Mouse (Mus musculus) intestine, postnatal 0 days (tissue): Measurements from ENCODE around the gene Tdrd9. TPM values are rescaled to one million over a fixed set of nuclear protein-coding genes. Genes with fewer than 3 reads are reported as not detected.

Experiments
- ATAC-seq: fragments of 200-750 bp; cut with Nextera tagmentation; 2 replicates; pipeline ENCODE4 v1.8.0; 2017; ENCODE audit warnings: mild to moderate bottlenecking, moderate TSS enrichment, moderate library complexity
- H3K27ac ChIP-seq: fragments of 300-500 bp; sonication (generic); 2 replicates; pipeline ENCODE4 v1.5.1; 2014; ENCODE audit warnings: mild to moderate bottlenecking, low read depth, low read length, moderate library complexity
- H3K27me3 ChIP-seq: fragments of 300-500 bp; sonication (generic); replicated peaks from 2 replicates; pipeline ENCODE4 v1.6.1; 2014; ENCODE audit warnings: low read length, mixed read lengths; ENCODE audit not compliant: control insufficient read depth, insufficient read depth
- H3K36me3 ChIP-seq: fragments of 300-500 bp; sonication (generic); 2 replicates; pipeline ENCODE4 v1.6.1; 2014; ENCODE audit warnings: mild to moderate bottlenecking, moderate library complexity; ENCODE audit not compliant: control insufficient read depth, insufficient read depth
- H3K4me1 ChIP-seq: fragments of 300-500 bp; sonication (generic); replicated peaks from 2 replicates; pipeline ENCODE4 v1.6.1; 2014; ENCODE audit warnings: antibody characterized with exemption, low read length, mixed read lengths; ENCODE audit not compliant: control insufficient read depth, insufficient read depth
- H3K4me2 ChIP-seq: fragments of 300-500 bp; sonication (generic); replicated peaks from 2 replicates; pipeline ENCODE4 v1.6.1; 2014; ENCODE audit warnings: low read depth, mild to moderate bottlenecking, moderate library complexity
- H3K4me3 ChIP-seq: fragments of 300-500 bp; sonication (generic); 2 replicates; pipeline ENCODE4 v1.5.1; 2014; ENCODE audit warnings: low read depth, low read length
- H3K9ac ChIP-seq: fragments of 300-500 bp; sonication (generic); 2 replicates; pipeline ENCODE4 v1.6.1; 2014; ENCODE audit warnings: mild to moderate bottlenecking, low read depth, low read length
- H3K9me3 ChIP-seq: fragments of 300-500 bp; sonication (generic); 2 replicates; pipeline ENCODE4 v1.6.1; 2016; ENCODE audit warnings: mixed run types; ENCODE audit not compliant: control insufficient read depth
- CTCF ChIP-seq: sonication (generic); IDR thresholded peaks from 2 replicates; pipeline ENCODE4 v1.5.1; 2016; ENCODE audit warnings: low read depth, mild to moderate bottlenecking, control low read depth, antibody characterized with exemption, moderate library complexity
- WGBS: fragments of 180-500 bp; shearing (Covaris S2); extraction: QIAGEN DNeasy Blood & Tissue Kit; methylation state at CpG from one replicate; pipeline ENCODE4 v1.1.7; 2014; 5-methylcytosine and 5-hydroxymethylcytosine counted together
- polyA plus RNA-seq: library from polyadenylated mRNA; unstranded; fragments of >200 nt; fragmentation: Nextera tagmentation; extraction: Ambion mirVana; gene quantifications from 2 replicates; pipeline ENCODE4 v1.2.1, GENCODE M21; 2015

Tdrd9 gene
- polyA plus RNA-seq, 1 experiment from 2014 or later: 0.04 TPM

DNA sequence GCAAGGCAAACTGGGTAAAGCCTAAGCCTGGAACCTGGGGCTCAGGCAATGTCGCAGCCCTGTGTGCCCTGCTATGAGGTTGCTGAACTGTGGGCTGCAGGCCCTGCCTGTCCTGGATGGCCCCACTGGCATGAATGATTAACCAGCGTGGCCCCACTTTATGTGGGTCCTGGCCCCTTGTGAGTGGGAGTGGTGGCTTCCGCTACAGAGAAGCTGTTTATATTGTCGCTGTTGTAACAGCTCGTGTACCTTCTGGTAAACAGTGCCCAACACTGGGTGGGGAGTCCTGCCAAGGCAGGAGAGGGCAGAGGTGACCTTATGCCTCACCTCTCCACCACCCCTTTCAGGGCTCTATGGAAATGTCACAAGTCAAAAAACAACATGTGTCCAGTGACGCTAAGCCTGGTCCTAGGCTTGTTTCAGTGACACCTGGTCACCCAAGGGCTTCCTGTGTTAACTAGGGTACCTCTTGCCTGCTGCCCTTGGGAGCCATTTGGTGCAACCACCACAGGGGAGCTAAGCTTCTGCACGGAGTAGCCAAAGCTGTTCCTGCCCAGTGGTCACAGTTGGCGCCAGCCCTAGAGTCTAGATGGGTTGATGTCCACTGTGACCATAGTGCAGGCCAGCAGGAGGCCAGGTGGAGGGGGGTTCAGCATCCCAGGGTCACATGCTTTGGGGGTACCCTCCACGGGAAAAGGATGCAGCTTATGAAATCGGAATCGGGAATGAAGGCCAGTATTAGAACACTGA, 137.5 kb downstream of the Tdrd9 start:
- H3K27ac ChIP-seq: peak overlapping the region; percentile 78
- no peaks in the 10 kb centered on the region for H3K27me3 ChIP-seq
- H3K4me1 ChIP-seq: 0 out of 2 replicates have a peak, but pooled peaks cover 3% of the 10 kb centered on the region
- 55% methylated on average over 11 of the region's 11 CpGs for WGBS
- ATAC-seq: peak; percentile 52
- H3K4me3 ChIP-seq: no peak overlapping the region
- no peak for TF ChIP-seq CTCF
- H3K36me3 ChIP-seq: no peaks in the 10 kb centered on the region
- no peak overlapping the region for H3K9ac ChIP-seq
- peak overlapping the region; percentile 66 for H3K4me2 ChIP-seq
- no peaks in the 10 kb centered on the region for H3K9me3 ChIP-seq

DNA sequence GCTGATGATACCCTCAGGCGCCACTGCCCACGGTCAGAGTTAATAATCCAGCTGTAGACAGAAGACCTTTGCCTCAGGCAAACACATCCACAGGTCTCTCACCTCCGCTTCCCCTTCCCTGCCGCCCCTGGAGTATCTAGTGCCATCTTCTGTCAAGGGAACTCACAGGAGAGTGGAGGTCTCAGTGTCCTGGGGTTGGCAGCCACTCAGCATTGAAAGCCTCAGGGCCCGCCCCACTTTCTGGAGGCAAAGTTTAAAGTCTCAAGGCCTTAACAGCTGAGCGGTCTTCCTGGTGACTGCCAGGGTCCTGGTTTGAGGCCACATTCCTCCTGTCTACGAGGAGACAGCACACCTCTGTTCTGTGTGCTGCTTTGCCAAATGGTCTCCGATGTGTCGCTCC, 138.3 kb downstream of the Tdrd9 start:
- no peak for TF ChIP-seq CTCF
- H3K27ac ChIP-seq: no peak overlapping the region; the same call in 1 of the 2 replicates
- 48% methylated on average over 9 of the region's 9 CpGs for WGBS

DNA sequence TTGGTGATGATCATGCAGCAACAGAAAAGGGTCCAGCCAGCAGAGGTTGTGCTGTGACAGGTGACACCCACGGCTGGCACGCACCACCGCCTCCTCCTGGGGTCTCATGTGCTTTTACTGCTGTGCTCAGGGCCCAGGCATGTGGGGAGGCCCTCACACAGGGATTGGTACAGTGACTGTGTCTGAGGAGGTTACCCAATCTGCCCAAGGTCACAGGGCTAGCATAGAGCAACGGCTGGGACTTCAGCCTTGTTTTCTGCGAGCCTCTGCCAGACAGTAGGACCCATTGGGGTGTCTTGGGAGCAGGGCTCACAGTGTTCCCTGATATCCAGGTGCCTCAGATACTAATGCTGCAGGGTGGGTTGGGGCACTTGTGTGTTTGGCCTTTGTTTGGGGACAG, 140.0 kb downstream of the Tdrd9 start:
- no peak for ATAC-seq
- TF ChIP-seq CTCF: no peak
- Histone ChIP-seq H3K4me1 (0 out of 2 replicates have a peak, but pooled peaks cover 3% of the 10 kb centered on the region), H3K9ac (no peak overlapping the region), H3K36me3 (0 out of 2 replicates have a peak, but pooled peaks cover 8% of the 10 kb centered on the region), H3K27me3 (no peaks in the 10 kb centered on the region), H3K9me3 (no peaks in the 10 kb centered on the region), H3K4me3 (no peak overlapping the region), H3K27ac (no peak overlapping the region), H3K4me2 (no peak overlapping the region)
- WGBS: 62% methylated on average over 5 of the region's 5 CpGs

More for the DNA sequence above, 138.3 kb downstream of the Tdrd9 start:
- H3K4me1 ChIP-seq: 0 out of 2 replicates have a peak, but pooled peaks cover 3% of the 10 kb centered on the region
- H3K4me2 ChIP-seq: peak overlapping the region; percentile 66
- no peak overlapping the region for H3K4me3 ChIP-seq
- H3K27me3 ChIP-seq: no peaks in the 10 kb centered on the region
- H3K36me3 ChIP-seq: 0 out of 2 replicates have a peak, but pooled peaks cover 5% of the 10 kb centered on the region
- ATAC-seq: no peak
- H3K9ac ChIP-seq: no peak overlapping the region
- H3K9me3 ChIP-seq: no peaks in the 10 kb centered on the region

DNA sequence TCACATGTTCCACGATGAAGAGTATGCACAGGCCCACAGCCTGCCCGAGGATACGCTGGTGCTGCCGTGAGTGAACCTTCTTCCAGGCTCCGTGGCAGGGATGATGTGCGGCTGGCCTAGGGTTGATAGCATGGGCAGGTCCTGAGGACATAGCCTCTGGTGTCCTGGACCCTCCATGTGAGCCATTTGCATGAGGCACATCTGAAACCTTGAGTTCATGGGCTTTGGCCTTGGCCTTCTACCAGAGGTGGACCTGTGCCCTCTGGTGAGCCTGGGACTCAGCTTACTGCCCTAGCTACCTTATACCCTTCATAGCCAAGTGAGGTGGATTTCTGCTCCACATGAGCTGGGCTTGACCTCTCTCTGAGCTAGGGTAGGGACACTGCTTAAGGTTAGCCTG, 140.9 kb downstream of the Tdrd9 start:
- H3K4me3 ChIP-seq: no peak overlapping the region
- 94% methylated on average over 6 of the region's 6 CpGs for WGBS
- no peak overlapping the region for H3K9ac ChIP-seq
- 0 out of 2 replicates have a peak, but pooled peaks cover 3% of the 10 kb centered on the region for H3K4me1 ChIP-seq
- ATAC-seq: no peak
- no peak overlapping the region for H3K27ac ChIP-seq
- no peaks in the 10 kb centered on the region for H3K27me3 ChIP-seq
- peaks cover 8% of the 10 kb centered on the region; the same call in 1 of the 2 replicates for H3K36me3 ChIP-seq
- no peak overlapping the region for H3K4me2 ChIP-seq
- TF ChIP-seq CTCF: no peak
- no peaks in the 10 kb centered on the region for H3K9me3 ChIP-seq

DNA sequence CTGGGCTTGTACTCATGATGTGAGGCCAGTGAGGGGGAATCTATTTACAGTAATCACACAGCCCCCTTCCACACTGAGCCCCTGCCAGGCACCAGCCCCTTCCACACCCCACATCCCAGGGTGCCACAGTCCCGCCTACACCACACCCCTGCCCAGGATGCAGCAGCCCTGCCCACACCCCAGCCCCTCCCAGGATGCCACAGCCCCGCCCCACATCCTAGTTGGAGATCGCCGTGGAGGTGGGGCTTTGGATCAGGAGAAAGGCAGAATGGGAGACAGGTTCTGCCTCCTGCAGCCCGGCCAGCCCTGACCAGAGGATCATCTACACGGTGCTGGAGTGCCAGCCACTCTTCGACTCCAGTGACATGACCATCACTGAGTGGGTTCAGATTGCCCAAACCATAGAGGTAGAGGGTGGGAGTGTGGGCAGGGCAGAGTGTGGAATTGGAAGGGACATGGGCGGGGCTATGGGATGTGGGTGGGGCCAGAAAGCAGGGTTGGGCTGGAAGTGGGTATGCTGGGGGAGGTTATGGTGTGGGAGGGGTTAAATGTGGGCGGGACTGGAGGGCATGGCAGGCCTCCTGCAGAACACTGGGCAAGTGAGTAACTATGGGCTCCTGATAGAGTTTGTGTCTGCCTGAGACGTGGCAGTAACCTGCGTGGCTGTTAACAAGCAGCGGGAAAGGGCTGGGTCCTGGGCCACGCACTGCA, 141.5 kb downstream of the Tdrd9 start:
- ATAC-seq: peak; percentile 47
- WGBS: 17% methylated on average over 13 of the region's 13 CpGs
- Histone ChIP-seq H3K4me3 (no peak overlapping the region), H3K4me2 (0 out of 2 replicates have a peak overlapping the region, but pooled peaks have one; percentile 1), H3K9ac (no peak overlapping the region), H3K4me1 (0 out of 2 replicates have a peak, but pooled peaks cover 7% of the 10 kb centered on the region), H3K27ac (no peak overlapping the region), H3K36me3 (peaks cover 8% of the 10 kb centered on the region; the same call in 1 of the 2 replicates), H3K9me3 (no peaks in the 10 kb centered on the region), H3K27me3 (no peaks in the 10 kb centered on the region)
- TF ChIP-seq CTCF: no peak

DNA sequence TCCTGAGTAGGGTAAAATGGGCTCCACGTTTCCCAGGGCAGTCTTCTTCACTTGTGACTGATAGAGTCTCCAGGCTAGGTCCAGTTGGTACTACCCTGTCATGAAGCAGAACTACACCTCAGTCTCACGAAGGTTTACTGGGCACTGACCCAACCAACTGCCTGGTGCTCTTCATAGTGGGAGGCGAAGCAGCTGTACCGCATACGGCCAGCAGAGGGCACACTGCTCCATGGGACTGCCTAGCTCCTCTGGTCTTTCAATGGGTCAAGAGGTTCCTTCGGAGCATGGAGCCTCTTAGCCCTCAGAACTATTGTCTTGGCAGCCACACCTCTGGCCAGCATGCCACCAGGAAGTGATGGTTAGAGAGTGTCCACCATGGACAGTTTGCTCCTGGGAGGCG, 142.4 kb downstream of the Tdrd9 start:
- Histone ChIP-seq H3K27me3 (no peaks in the 10 kb centered on the region), H3K27ac (no peak overlapping the region), H3K36me3 (peaks cover 8% of the 10 kb centered on the region; the same call in 1 of the 2 replicates), H3K9ac (no peak overlapping the region), H3K4me1 (0 out of 2 replicates have a peak, but pooled peaks cover 7% of the 10 kb centered on the region), H3K9me3 (no peaks in the 10 kb centered on the region), H3K4me3 (no peak overlapping the region), H3K4me2 (no peak overlapping the region)
- peak; percentile 99 for TF ChIP-seq CTCF
- WGBS: 15% methylated on average over 7 of the region's 7 CpGs
- ATAC-seq: 0 out of 2 replicates have a peak, but pooled peaks have one; percentile 7
